Mouse (Mus musculus) v-Abl transformed pro-B cells (cell line): ENCODE results near the gene 1700003F12Rik.

Experiments used
- in situ Hi-C, 2 experiments: fragments of 400-800 bp; cut with MboI; formaldehyde crosslinking; loops; one replicate each; pipeline ENCODE4 v1.15.1; 2025; ENCODE audit not compliant: unreplicated experiment in 2 of 2

Gene 1700003F12Rik

GRCm38 (mm10) chr2:154546711-154547110 is at the start of gene 1700003F12Rik:
Gene 1700003F12Rik (plus strand): TSS chr2:154547085.
- in situ Hi-C loops: no loop called here

GRCm38 (mm10) chr2:154498571-154498970 is 48.3 kb upstream of the 1700003F12Rik start:
- in situ Hi-C loops: no loop called here

DNA sequence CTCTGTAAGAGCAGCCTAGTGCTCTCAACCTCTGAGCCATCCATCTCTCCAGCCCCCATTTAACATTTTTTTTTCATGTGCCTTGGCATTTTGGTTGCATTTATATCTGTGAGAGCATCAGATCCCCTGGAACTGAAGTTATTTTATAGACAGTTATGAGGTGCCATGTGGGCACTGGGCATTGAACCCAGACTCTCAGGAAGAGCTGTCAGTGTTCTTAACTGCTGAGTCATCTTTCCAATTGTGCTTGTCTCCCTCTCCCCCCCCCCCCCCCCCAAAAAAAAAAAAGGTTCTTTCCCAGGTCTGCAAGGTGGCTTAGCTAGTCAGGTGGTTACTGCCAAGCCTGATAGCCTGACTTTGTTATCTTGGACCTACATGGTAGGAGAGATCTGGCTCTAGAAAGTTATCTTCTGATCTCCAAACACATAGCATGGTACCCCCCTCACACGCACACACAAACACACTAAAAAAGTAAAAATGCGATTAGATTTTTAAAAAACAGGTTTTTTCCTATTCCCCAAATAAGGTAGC is 47.1 kb upstream of the 1700003F12Rik start:
- in situ Hi-C loops: no loop called here

DNA sequence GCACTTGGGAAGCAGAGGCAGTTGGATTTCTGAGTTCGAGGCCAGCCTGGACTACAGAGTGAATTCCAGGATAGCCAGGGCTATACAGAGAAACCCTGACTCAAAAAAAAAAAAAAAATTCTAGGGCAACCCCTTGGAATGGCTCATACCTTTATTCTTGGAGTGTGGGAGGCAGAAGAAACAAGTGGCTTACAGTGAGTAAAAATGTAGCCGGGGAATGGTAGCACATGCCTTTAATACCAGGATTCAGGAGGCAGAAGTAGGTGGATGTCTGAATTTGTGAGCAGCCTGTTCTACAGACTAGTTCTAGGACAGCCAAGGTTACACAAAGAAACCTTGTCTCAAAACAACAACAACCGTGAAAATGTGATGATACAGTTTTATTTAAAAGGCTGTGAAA is 46.1 kb upstream of the 1700003F12Rik start:
- in situ Hi-C loops: no loop called here

- in situ Hi-C loops: no loop called here
Measured at GRCm38 (mm10) chr2:154507076-154507475, 39.8 kb upstream of the 1700003F12Rik start.

- in situ Hi-C loops: no loop called here
Measured at GRCm38 (mm10) chr2:154507566-154508283, 39.2 kb upstream of the 1700003F12Rik start.

DNA sequence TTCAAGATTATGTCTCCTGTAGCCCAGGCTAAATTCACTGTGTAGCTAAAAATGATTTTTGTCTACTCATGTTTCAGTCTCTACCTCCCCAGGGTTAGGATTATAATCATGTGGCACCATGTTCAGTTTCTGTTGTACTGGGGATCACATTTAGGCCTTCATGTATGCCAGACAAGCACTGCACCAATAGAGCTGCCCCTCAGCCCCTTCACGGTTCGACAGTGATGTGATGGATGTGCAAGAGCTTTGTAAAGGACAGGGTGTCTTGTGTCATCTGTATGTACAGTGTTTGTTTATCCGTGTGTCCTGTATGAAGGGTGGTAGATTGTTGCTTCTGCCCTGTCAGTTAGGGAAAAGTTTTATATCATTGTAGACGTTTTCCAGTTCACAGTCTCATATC is 38.4 kb upstream of the 1700003F12Rik start:
- in situ Hi-C loops: no loop called here

DNA sequence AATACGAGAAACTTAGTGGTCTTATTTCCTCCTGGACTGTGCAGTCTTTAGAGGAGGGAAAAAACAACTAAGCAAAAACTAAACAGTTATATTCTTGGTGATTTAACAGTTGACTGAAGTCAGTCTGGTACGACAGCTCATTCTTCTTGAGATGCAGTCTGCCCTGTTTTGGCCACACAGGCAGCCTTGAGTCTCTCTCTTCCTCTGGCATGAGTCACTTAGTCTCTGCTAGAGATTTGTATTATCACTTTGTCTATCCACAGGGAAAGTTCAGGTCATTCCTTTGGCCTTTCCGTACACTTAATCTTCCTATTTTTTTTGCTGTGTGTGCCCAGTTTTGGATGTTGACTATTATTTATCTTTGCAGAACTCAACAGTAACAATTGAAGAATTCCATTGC is 36.7 kb upstream of the 1700003F12Rik start:
- in situ Hi-C loops: no loop called here

GRCm38 (mm10) chr2:154516944-154517343 is 29.9 kb upstream of the 1700003F12Rik start:
- in situ Hi-C loops: no loop called here

- in situ Hi-C loops: no loop called here
Measured at GRCm38 (mm10) chr2:154517424-154517823, 29.5 kb upstream of the 1700003F12Rik start.

DNA sequence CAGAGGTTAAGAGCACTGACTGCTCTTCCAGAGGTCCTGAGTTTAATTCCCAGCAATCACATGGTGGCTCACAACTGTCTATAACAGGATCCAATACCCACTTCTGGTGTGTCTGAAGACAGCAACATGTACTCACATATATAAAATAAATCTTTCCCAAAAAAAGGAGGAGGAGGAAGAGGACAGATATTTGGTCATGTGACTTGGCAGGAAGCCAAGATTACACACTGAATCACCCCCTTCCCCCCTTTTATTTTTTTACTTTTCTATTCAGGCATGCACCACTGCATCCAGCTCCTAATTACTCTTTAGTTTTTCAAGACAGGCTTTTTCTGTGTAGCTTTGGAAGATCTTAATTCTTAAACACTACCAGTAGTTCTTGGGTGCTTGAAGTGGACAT is 25.4 kb upstream of the 1700003F12Rik start:
- in situ Hi-C loops: no loop called here

- in situ Hi-C loops: no loop called here
Measured at GRCm38 (mm10) chr2:154522334-154522733, 24.6 kb upstream of the 1700003F12Rik start.

DNA sequence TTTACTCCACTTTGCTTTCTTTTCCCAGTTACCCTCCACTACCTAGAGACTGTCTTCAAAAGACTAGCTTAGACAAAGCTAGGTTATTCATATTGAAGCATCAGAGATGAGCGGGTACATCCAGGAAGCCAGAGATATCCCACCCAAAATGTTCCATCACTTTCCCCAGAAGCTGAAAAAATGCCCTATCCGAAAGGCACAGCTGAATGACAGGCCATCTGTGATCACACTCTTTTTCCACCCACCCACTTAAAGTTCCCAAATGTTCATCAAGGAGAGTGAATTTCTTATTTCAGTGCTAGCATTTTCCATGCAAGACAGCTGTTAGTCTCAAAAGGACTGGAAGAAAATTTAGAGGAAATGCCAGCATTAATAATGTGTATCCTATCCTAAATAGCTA is 21.6 kb upstream of the 1700003F12Rik start:
- in situ Hi-C loops: no loop called here

GRCm38 (mm10) chr2:154526531-154526930 is 20.4 kb upstream of the 1700003F12Rik start:
- in situ Hi-C loops: no loop called here

- in situ Hi-C loops: no loop called here
Measured at GRCm38 (mm10) chr2:154532888-154533287, 14.0 kb upstream of the 1700003F12Rik start.

DNA sequence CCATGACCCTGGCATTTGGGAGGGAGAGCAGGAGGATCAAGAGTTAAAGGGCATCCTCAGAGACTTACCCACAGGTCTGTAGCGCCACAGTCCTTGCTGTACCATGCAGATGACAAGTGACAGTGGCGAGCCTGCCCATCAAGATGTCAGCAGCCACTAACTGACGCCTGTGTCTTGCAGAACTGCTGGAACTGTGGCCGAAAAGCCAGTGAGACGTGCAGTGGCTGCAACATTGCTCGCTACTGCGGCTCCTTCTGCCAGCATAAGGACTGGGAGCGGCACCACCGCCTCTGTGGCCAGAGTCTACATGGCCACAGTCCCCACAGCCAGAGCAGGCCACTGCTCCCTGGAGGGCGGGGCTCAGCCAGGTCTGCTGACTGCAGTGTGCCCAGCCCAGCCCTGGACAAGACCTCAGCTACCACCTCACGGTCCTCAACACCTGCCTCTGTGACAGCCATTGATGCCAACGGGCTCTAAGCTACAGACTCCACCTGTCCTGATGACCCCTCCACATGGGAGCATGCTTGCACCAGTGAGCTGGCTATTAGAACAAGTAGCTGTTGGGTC is 12.1 kb upstream of the 1700003F12Rik start:
- in situ Hi-C loops: loop anchor here in 1 of 2 experiments (5.0 kb wide), 1 partner anchor 48 kb away; no protein-coding TSS in a partner anchor

- in situ Hi-C loops: loop anchor here in 1 of 2 experiments (5.0 kb wide), 1 partner anchor 44 kb away; no protein-coding TSS in a partner anchor
Measured at GRCm38 (mm10) chr2:154538310-154538709, 8.6 kb upstream of the 1700003F12Rik start.

GRCm38 (mm10) chr2:154538710-154539109 is 8.2 kb upstream of the 1700003F12Rik start:
- in situ Hi-C loops: loop anchor here in 1 of 2 experiments (5.0 kb wide), 1 partner anchor 44 kb away; no protein-coding TSS in a partner anchor

GRCm38 (mm10) chr2:154539720-154540119 is 7.2 kb upstream of the 1700003F12Rik start:
- in situ Hi-C loops: loop anchor here (5.0 kb wide), 2 partner anchors 43 to 122 kb away; no protein-coding TSS in a partner anchor

- in situ Hi-C loops: loop anchor here in 1 of 2 experiments (5.0 kb wide), 1 partner anchor 124 kb away; no protein-coding TSS in a partner anchor
Measured at GRCm38 (mm10) chr2:154541630-154542029, 5.3 kb upstream of the 1700003F12Rik start.

DNA sequence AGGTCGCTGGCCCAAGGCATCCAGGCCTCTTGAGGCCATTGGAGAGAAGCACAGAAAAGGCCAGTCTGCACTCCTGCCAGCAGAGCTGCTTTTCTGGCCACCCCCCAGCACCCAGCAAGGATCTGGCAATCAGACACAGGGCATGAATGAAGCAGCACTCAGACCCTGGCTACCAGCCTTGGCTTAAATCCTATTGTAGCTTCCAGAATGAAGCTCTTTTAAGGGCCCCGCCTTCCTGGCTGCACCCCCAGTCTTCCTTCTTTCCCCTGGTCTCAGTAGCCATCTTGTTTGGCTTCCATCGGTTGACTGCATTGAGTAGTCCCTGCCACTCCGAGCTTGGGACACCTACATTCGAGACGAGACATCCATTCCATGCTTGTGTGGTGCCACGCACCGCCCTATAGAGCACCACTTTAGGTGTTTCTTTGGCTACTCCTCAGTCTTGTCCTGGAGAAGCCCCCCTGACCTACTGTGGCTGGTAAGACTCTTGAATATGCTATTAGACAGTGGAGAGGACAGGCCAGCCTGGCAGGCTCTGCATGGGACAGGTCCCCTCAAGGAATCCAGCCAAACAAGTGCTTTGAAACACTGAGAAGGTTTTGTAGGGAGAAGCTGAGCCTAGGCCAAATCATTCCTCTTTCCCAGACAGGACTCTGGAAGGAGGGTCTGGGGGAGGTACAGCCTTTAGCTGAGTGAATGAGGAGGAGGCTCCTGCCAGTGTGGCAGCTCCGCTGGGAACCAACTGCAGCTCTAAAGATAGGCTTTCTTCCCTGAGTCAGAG is 3.1 kb upstream of the 1700003F12Rik start:
- in situ Hi-C loops: loop anchor here in 1 of 2 experiments (5.0 kb wide), 1 partner anchor 126 kb away; no protein-coding TSS in a partner anchor
